Mouse (Mus musculus): Measurements from ENCODE around the gene Spa17. TPM values are rescaled to one million over a fixed set of nuclear protein-coding genes. Genes with fewer than 3 reads are reported as not detected.

Gene Spa17
- total and polyA plus RNA-seq, 3 experiments, result 0.46 to 2.6 TPM; not detected in 1

DNA sequence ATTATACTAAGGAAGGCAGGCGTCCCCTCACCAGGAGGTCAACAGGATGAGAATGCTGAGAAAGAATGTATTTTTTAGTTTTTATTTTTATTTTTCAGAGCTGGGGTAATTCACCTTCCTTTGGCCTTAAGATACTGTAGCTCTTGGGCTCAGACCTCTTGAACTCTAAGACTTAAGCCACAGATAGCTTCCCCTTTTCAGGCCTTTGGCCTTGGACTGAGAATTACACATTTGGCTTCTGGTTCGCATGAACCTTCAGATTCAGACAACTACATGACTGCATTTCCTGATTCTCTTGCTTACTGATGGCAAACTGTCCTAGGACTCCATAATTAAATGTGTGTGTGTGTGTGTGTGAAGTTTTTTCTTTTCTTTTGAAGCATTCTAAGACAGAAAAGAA, 14.9 kb downstream of the Spa17 start:
- Histone ChIP-seq H3K27ac (ENCODE audit: control insufficient read depth, low read depth, low read length) (no peak overlapping the region), H3K27me3 (ENCODE audit: control insufficient read depth in 1 of 2, insufficient read depth in 2 of 2, low read length in 2 of 2) (no peaks in the 10 kb centered on the region), H3K36me3 (ENCODE audit: control insufficient read depth in 1 of 2, insufficient read depth in 2 of 2, low read length in 2 of 2) (peaks cover 0 to 4% of the 10 kb centered on the region in 2 experiments; a peak in 2 of 4 replicates), H3K9ac (ENCODE audit: control insufficient read depth, low read depth, low read length, poor library complexity, severe bottlenecking) (no peak overlapping the region), H3K4me1 (ENCODE audit: control insufficient read depth in 1 of 2, insufficient read depth in 2 of 2, low read length in 2 of 2) (peaks cover 6 to 16% of the 10 kb centered on the region in 2 experiments), H3K4me3 (ENCODE audit: control insufficient read depth in 1 of 2, insufficient read depth in 1 of 2, low read depth in 2 of 2, low read length in 2 of 2) (no peak overlapping the region), H3K9me3 (replicated peaks; ENCODE audit: insufficient read depth, low read length) (no peaks in the 10 kb centered on the region), H3K79me2 (ENCODE audit: control insufficient read depth, insufficient read depth, low read length, poor library complexity) (no peaks in the 10 kb centered on the region)
- DNase-seq (ENCODE audit: low read depth, low spot score), result peak; percentile 26
- TF ChIP-seq POLR2AphosphoS2 (IDR thresholded peaks at IDR 0.05; ENCODE audit: low read length), result no peak
- TF ChIP-seq CHD2 (IDR thresholded peaks at IDR 0.05; ENCODE audit: low read length), result no peak
- no peak for TF ChIP-seq ZMIZ1 (IDR thresholded peaks at IDR 0.05; ENCODE audit: low read depth, low read length)
- no peak for TF ChIP-seq USF1 (IDR thresholded peaks at IDR 0.05; ENCODE audit: low read depth, low read length)

DNA sequence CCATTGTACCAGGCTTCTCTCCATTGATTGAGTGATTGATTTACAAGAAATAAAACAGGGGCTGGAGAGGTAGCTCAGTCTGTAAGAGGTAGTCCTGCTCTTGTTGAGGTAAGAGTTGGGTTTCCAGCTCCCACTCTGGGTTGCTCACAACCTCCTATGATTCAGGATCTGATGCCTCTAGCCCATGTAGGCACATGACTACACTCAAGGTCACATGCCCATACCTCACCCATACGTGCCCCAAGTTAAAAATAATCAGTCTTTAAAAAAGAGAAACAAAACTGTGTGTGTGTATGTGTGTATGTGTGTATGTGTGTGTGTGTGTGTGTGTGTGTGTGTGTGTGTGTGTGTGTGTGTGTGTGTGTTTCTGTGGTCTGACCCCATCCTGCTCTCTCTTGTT, 18.0 kb downstream of the Spa17 start:
- DNase-seq (ENCODE audit: low read depth, low spot score), result no peak
- Histone ChIP-seq H3K27ac (ENCODE audit: control insufficient read depth, low read depth, low read length) (no peak overlapping the region), H3K4me3 (ENCODE audit: control insufficient read depth in 1 of 2, insufficient read depth in 1 of 2, low read depth in 2 of 2, low read length in 2 of 2) (no peak overlapping the region), H3K79me2 (ENCODE audit: control insufficient read depth, insufficient read depth, low read length, poor library complexity) (no peaks in the 10 kb centered on the region), H3K36me3 (ENCODE audit: control insufficient read depth in 1 of 2, insufficient read depth in 2 of 2, low read length in 2 of 2) (peaks cover 0 to 4% of the 10 kb centered on the region in 2 experiments; a peak in 2 of 4 replicates), H3K9me3 (replicated peaks; ENCODE audit: insufficient read depth, low read length) (no peaks in the 10 kb centered on the region; the same call in 1 of the 2 replicates), H3K9ac (ENCODE audit: control insufficient read depth, low read depth, low read length, poor library complexity, severe bottlenecking) (no peak overlapping the region), H3K27me3 (ENCODE audit: control insufficient read depth in 1 of 2, insufficient read depth in 2 of 2, low read length in 2 of 2) (no peaks in the 10 kb centered on the region), H3K4me1 (ENCODE audit: control insufficient read depth in 1 of 2, insufficient read depth in 2 of 2, low read length in 2 of 2) (peaks cover 9 to 19% of the 10 kb centered on the region in 2 experiments)
- peak; percentile 80 for TF ChIP-seq USF1 (IDR thresholded peaks at IDR 0.05; ENCODE audit: low read depth, low read length)
- TF ChIP-seq POLR2AphosphoS2 (IDR thresholded peaks at IDR 0.05; ENCODE audit: low read length), result no peak
- TF ChIP-seq USF2 (IDR thresholded peaks at IDR 0.05; ENCODE audit: borderline replicate concordance in 1 of 2, insufficient read depth in 1 of 2, low read depth in 1 of 2, low read length in 2 of 2), result 0 out of 4 replicates have a peak, but pooled peaks of 1 of the 2 experiments have one; percentile 33
- TF ChIP-seq MXI1 (IDR thresholded peaks at IDR 0.05; ENCODE audit: low read depth, low read length), result no peak

DNA sequence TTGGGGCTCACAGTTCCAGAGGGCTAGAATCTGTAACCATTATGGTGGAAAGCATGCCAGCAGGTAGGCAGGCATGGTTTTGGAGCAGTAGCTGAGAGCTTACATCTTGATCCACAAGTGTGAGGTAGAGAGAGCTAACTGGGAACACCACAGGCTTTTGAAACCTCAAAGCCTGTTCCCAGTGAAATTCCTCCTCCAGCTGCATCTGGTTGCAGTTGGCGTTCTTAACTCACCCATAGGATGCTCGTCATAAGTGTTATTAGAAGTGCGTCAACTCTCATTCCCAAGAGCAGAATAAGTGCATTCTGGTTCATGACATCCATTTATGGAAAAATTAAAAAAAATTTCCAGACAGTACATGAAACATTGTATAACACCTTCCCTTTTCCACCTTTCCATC, 19.8 kb downstream of the Spa17 start:
- no peak for TF ChIP-seq CTCF (IDR thresholded peaks at IDR 0.05 in 2 of 3, conservative IDR thresholded peaks at IDR 0.05 in 1 of 3; ENCODE audit: control insufficient read depth in 1 of 3, insufficient read depth in 1 of 3, low read depth in 2 of 3, low read length in 3 of 3, poor library complexity in 1 of 3, severe bottlenecking in 1 of 3)
- TF ChIP-seq MYB (IDR thresholded peaks at IDR 0.05; ENCODE audit: low read depth, low read length), result no peak
- TF ChIP-seq MAZ (IDR thresholded peaks at IDR 0.05; ENCODE audit: low read depth, low read length), result no peak
- no peak for TF ChIP-seq CHD2 (IDR thresholded peaks at IDR 0.05; ENCODE audit: low read length)
- TF ChIP-seq ZMIZ1 (IDR thresholded peaks at IDR 0.05; ENCODE audit: low read depth, low read length), result no peak
- TF ChIP-seq KAT2A (conservative IDR thresholded peaks at IDR 0.05; ENCODE audit: low read depth, low read length), result no peak
- TF ChIP-seq SMC3 (IDR thresholded peaks at IDR 0.05; ENCODE audit: low read depth, low read length), result no peak
- no peak for TF ChIP-seq HCFC1 (IDR thresholded peaks at IDR 0.05; ENCODE audit: low read depth, low read length)
- Histone ChIP-seq H3K9me3 (replicated peaks; ENCODE audit: insufficient read depth, low read length) (no peaks in the 10 kb centered on the region; the same call in 1 of the 2 replicates), H3K4me3 (ENCODE audit: control insufficient read depth in 1 of 2, insufficient read depth in 1 of 2, low read depth in 2 of 2, low read length in 2 of 2) (no peak overlapping the region), H3K27ac (ENCODE audit: control insufficient read depth, low read depth, low read length) (no peak overlapping the region), H3K36me3 (ENCODE audit: control insufficient read depth in 1 of 2, insufficient read depth in 2 of 2, low read length in 2 of 2) (peaks cover 0 to 4% of the 10 kb centered on the region in 2 experiments; a peak in 2 of 4 replicates), H3K27me3 (ENCODE audit: control insufficient read depth in 1 of 2, insufficient read depth in 2 of 2, low read length in 2 of 2) (no peaks in the 10 kb centered on the region), H3K79me2 (ENCODE audit: control insufficient read depth, insufficient read depth, low read length, poor library complexity) (no peaks in the 10 kb centered on the region), H3K9ac (ENCODE audit: control insufficient read depth, low read depth, low read length, poor library complexity, severe bottlenecking) (no peak overlapping the region), H3K4me1 (ENCODE audit: control insufficient read depth in 1 of 2, insufficient read depth in 2 of 2, low read length in 2 of 2) (peaks cover 9 to 16% of the 10 kb centered on the region in 2 experiments; a peak in 3 of 4 replicates)
- DNase-seq (ENCODE audit: low read depth, low spot score), result no peak
